Mouse (Mus musculus): Measurements from ENCODE around the gene Clec14a. TPM values are rescaled to one million over a fixed set of nuclear protein-coding genes. Genes with fewer than 3 reads are reported as not detected.
"Not testable (repeated sequence)": the region's sequence is repeated elsewhere in the genome, so short reads cannot be mapped to it uniquely, and the experiment has no call there.

Clec14a gene
- polyA plus RNA-seq (2015; fragmentation: Nextera tagmentation; extraction: Ambion mirVana): 5.5 and 5.8 TPM in 2 replicates

DNA sequence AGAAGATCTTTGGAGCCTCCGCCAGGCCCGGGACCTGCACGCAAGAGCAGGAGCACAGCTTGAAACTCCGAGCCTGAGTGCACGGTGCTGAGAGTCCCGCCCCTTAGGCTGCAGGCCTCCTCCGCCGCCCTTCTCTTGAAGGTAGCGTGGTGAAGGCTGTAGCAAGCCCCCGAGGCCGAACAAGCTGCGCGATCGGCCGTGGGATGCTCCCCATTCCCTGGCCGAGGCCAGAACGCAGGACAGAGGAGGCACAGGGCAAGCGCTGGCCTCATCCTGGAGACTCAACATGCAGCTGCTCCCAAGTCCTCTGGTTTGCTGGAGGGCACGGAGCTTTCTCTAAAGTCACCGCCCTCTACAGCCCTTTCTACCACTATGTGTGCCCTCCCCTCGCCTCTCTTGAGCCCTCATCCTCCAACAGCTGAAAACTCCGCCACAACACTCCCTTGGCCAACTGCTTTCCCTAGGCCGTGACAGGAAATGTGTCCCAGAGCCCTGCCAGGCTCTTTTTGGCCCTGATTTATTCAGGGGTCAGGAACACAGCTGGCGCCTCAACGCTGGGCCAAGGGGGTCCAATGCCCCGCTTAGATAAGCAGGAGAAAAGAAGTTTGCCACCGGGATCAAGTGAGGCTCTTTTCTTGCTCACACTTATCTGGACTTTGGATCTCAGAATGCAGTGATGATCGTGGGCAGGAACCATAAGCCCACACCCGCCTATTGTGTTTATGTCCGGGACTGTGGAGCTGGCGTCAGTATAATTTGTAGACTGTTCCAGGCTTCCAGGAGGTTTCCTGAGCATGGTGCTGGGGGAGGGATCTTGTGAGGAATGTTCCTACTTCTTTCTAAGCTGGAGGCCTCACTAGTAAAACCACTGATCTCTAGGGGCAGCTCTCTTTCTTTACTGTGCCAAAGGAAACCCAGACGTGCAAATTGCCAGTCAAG is at the start of gene Clec14a:
Clec14a (minus strand) TSS at position 728 of the 939 bp plus-strand sequence.
- Histone ChIP-seq H3K27ac (ENCODE audit: low read length) (no peak within 1 kb of the TSS), H3K4me2 (ENCODE audit: low read length) (peak within 1 kb of the TSS; percentile 66), H3K9ac (ENCODE audit: low read depth, low read length) (peak within 1 kb of the TSS; percentile 55; the same call in 1 of the 2 replicates), H3K4me3 (ENCODE audit: low read depth, low read length) (peak within 1 kb of the TSS; percentile 38), H3K36me3 (ENCODE audit: control insufficient read depth, insufficient read depth, low read length) (no peaks in the 10 kb centered on the region), H3K9me3 (replicated peaks; ENCODE audit: control insufficient read depth, low read length, poor library complexity, severe bottlenecking) (no peaks in the 10 kb centered on the region), H3K4me1 (ENCODE audit: control insufficient read depth, insufficient read depth, low read length) (no peaks in the 10 kb centered on the region), H3K27me3 (ENCODE audit: control insufficient read depth, insufficient read depth, low read depth, low read length) (no peaks in the 10 kb centered on the region)
- peak; percentile 88 for ATAC-seq
- WGBS: 8% methylated on average over 32 of the region's 32 CpGs

DNA sequence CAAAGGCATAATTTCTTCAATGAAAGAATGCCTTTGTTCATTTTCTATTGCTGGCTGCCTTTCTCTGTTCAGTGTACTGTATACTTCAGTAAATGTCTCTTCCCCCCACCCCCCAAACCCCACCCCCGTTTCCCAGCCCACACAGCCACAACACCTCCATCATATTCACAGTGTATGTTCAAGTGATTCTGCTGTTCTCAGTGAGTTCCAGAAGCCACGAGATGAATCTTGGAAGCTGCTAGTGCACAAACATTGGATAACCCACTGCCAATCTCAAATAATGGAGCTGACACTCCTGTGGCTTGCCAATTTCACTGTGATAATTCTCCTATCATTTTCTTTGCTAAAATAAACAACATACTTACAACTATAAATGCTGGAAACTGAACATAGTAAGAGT is 38.7 kb upstream of the Clec14a start:
- Histone ChIP-seq H3K27me3 (ENCODE audit: control insufficient read depth, insufficient read depth, low read depth, low read length) (no peaks in the 10 kb centered on the region), H3K27ac (ENCODE audit: low read length) (no peak overlapping the region), H3K36me3 (ENCODE audit: control insufficient read depth, insufficient read depth, low read length) (no peaks in the 10 kb centered on the region), H3K9ac (ENCODE audit: low read depth, low read length) (no peak overlapping the region), H3K4me1 (ENCODE audit: control insufficient read depth, insufficient read depth, low read length) (no peaks in the 10 kb centered on the region), H3K4me2 (ENCODE audit: low read length) (no peak overlapping the region), H3K4me3 (ENCODE audit: low read depth, low read length) (no peak overlapping the region), H3K9me3 (replicated peaks; ENCODE audit: control insufficient read depth, low read length, poor library complexity, severe bottlenecking) (no peaks in the 10 kb centered on the region)
- WGBS: 76% methylated on average over 2 of the region's 2 CpGs
- ATAC-seq: no peak

- H3K4me3 ChIP-seq (ENCODE audit: low read depth, low read length); H3K27me3 ChIP-seq (ENCODE audit: control insufficient read depth, insufficient read depth, low read depth, low read length); H3K4me1 ChIP-seq (ENCODE audit: control insufficient read depth, insufficient read depth, low read length); H3K4me2 ChIP-seq (ENCODE audit: low read length); ATAC-seq; H3K27ac ChIP-seq (ENCODE audit: low read length); H3K36me3 ChIP-seq (ENCODE audit: control insufficient read depth, insufficient read depth, low read length); H3K9me3 ChIP-seq (replicated peaks; ENCODE audit: control insufficient read depth, low read length, poor library complexity, severe bottlenecking); H3K9ac ChIP-seq (ENCODE audit: low read depth, low read length): not testable (repeated sequence)
- 88% methylated on average over 8 of the region's 8 CpGs for WGBS
Measured at GRCm38 (mm10) chr12:58306402-58306801, 37.3 kb upstream of the Clec14a start.

GRCm38 (mm10) chr12:58305567-58305966 is 36.5 kb upstream of the Clec14a start:
- Histone ChIP-seq H3K27me3 (ENCODE audit: control insufficient read depth, insufficient read depth, low read depth, low read length) (no peaks in the 10 kb centered on the region), H3K4me3 (ENCODE audit: low read depth, low read length) (no peak overlapping the region), H3K9me3 (replicated peaks; ENCODE audit: control insufficient read depth, low read length, poor library complexity, severe bottlenecking) (no peaks in the 10 kb centered on the region), H3K9ac (ENCODE audit: low read depth, low read length) (no peak overlapping the region), H3K4me2 (ENCODE audit: low read length) (no peak overlapping the region), H3K4me1 (ENCODE audit: control insufficient read depth, insufficient read depth, low read length) (no peaks in the 10 kb centered on the region), H3K36me3 (ENCODE audit: control insufficient read depth, insufficient read depth, low read length) (no peaks in the 10 kb centered on the region), H3K27ac (ENCODE audit: low read length) (no peak overlapping the region)
- WGBS: 81% methylated on average over 2 of the region's 2 CpGs
- ATAC-seq: no peak

- 80% methylated on average over 6 of the region's 6 CpGs for WGBS
Measured at GRCm38 (mm10) chr12:58296980-58297379, 27.9 kb upstream of the Clec14a start.

DNA sequence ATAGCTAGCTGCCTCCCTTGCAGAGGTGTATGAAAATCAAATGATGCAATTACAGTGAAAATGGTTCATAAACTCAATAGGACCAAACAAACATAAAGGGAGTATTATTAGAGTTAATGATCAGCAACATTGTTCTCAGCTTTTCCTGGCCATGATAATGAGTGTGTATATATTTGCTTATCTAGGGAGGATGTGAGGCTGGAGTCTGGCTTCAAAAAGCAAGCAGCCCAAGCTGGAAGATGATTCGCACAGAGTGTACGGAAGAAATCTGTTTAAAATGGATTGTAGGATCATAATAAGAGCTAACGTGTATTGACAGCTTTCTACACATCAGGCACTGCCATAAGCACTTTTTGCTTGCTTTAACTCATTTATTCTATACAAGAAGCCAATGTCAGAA is 16.8 kb upstream of the Clec14a start:
- no peak overlapping the region for H3K4me2 ChIP-seq (ENCODE audit: low read length)
- H3K27ac ChIP-seq (ENCODE audit: low read length): no peak overlapping the region
- no peaks in the 10 kb centered on the region for H3K9me3 ChIP-seq (replicated peaks; ENCODE audit: control insufficient read depth, low read length, poor library complexity, severe bottlenecking)

More at GRCm38 (mm10) chr12:58296980-58297379, 27.9 kb upstream of the Clec14a start:
- H3K27ac ChIP-seq (ENCODE audit: low read length): no peak overlapping the region
- no peak overlapping the region for H3K4me3 ChIP-seq (ENCODE audit: low read depth, low read length)
- ATAC-seq: no peak
- H3K9me3 ChIP-seq (replicated peaks; ENCODE audit: control insufficient read depth, low read length, poor library complexity, severe bottlenecking): no peaks in the 10 kb centered on the region
- no peak overlapping the region for H3K4me2 ChIP-seq (ENCODE audit: low read length)
- no peaks in the 10 kb centered on the region for H3K36me3 ChIP-seq (ENCODE audit: control insufficient read depth, insufficient read depth, low read length)
- H3K27me3 ChIP-seq (ENCODE audit: control insufficient read depth, insufficient read depth, low read depth, low read length): no peaks in the 10 kb centered on the region
- H3K4me1 ChIP-seq (ENCODE audit: control insufficient read depth, insufficient read depth, low read length): no peaks in the 10 kb centered on the region
- H3K9ac ChIP-seq (ENCODE audit: low read depth, low read length): no peak overlapping the region

DNA sequence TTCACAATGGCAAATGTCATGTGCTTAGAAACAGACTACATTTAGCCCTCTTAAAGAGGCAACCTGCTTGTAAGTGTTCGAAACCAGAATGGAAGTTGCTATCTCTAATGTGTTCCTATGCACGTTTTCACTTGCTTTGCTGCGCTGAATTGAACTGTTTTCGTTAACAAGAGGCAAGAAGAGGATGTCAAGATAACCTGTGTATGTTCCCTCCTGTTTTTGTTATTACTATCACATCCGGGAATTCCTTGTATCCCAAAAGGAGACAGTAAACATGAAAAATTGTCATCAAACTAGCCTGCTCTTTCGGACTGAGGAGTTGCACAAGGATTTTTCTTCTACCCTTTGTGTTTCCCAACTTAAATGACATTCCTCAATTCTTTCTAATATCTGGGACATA is 1.4 kb upstream of the Clec14a start:
- no peak for ATAC-seq
- no peaks in the 10 kb centered on the region for H3K36me3 ChIP-seq (ENCODE audit: control insufficient read depth, insufficient read depth, low read length)
- H3K9ac ChIP-seq (ENCODE audit: low read depth, low read length): no peak overlapping the region
- no peaks in the 10 kb centered on the region for H3K4me1 ChIP-seq (ENCODE audit: control insufficient read depth, insufficient read depth, low read length)
- no peaks in the 10 kb centered on the region for H3K27me3 ChIP-seq (ENCODE audit: control insufficient read depth, insufficient read depth, low read depth, low read length)
- 84% methylated on average over 6 of the region's 6 CpGs for WGBS
- no peak overlapping the region for H3K27ac ChIP-seq (ENCODE audit: low read length)
- no peak overlapping the region for H3K4me2 ChIP-seq (ENCODE audit: low read length)
- no peak overlapping the region for H3K4me3 ChIP-seq (ENCODE audit: low read depth, low read length)
- H3K9me3 ChIP-seq (replicated peaks; ENCODE audit: control insufficient read depth, low read length, poor library complexity, severe bottlenecking): no peaks in the 10 kb centered on the region

More for the DNA sequence above, 16.8 kb upstream of the Clec14a start:
- Histone ChIP-seq H3K27me3 (ENCODE audit: control insufficient read depth, insufficient read depth, low read depth, low read length) (no peaks in the 10 kb centered on the region), H3K9ac (ENCODE audit: low read depth, low read length) (no peak overlapping the region), H3K36me3 (ENCODE audit: control insufficient read depth, insufficient read depth, low read length) (no peaks in the 10 kb centered on the region), H3K4me1 (ENCODE audit: control insufficient read depth, insufficient read depth, low read length) (no peaks in the 10 kb centered on the region), H3K4me3 (ENCODE audit: low read depth, low read length) (no peak overlapping the region)
- WGBS: 77% methylated on average over 3 of the region's 3 CpGs
- no peak for ATAC-seq

- no peaks in the 10 kb centered on the region for H3K4me1 ChIP-seq (ENCODE audit: control insufficient read depth, insufficient read depth, low read length)
- no peak overlapping the region for H3K27ac ChIP-seq (ENCODE audit: low read length)
- H3K36me3 ChIP-seq (ENCODE audit: control insufficient read depth, insufficient read depth, low read length): no peaks in the 10 kb centered on the region
- no peak overlapping the region for H3K4me2 ChIP-seq (ENCODE audit: low read length)
- ATAC-seq: no peak
- no peak overlapping the region for H3K9ac ChIP-seq (ENCODE audit: low read depth, low read length)
- WGBS: 86% methylated on average over 4 of the region's 4 CpGs
- H3K27me3 ChIP-seq (ENCODE audit: control insufficient read depth, insufficient read depth, low read depth, low read length): no peaks in the 10 kb centered on the region
- H3K9me3 ChIP-seq (replicated peaks; ENCODE audit: control insufficient read depth, low read length, poor library complexity, severe bottlenecking): no peaks in the 10 kb centered on the region
- H3K4me3 ChIP-seq (ENCODE audit: low read depth, low read length): no peak overlapping the region
Measured at GRCm38 (mm10) chr12:58269505-58269904, 415 bp upstream of the Clec14a start.

DNA sequence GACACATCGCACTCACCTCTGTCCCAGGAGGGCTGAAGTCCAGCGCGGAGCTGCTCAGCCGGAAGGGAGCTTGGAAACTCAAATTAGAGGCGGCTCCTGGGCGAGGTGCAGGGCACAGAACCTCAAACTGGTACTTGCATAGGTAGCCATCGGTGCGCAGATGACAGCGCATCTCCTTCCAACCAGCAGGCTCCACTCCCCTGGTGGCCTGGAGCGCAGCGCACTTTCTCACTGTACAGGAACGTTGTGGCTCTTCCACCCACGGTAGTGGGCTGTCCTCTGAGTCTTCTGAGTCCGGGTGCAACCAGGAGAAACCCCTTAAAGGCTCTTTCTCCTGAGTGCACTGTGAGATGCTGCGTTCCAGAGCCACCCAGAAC is 916 bp downstream of the Clec14a start:
- no peaks in the 10 kb centered on the region for H3K27me3 ChIP-seq (ENCODE audit: control insufficient read depth, insufficient read depth, low read depth, low read length)
- H3K4me1 ChIP-seq (ENCODE audit: control insufficient read depth, insufficient read depth, low read length): no peaks in the 10 kb centered on the region
- no peak overlapping the region for H3K27ac ChIP-seq (ENCODE audit: low read length)
- peak overlapping the region; percentile 66 for H3K4me2 ChIP-seq (ENCODE audit: low read length)
- no peaks in the 10 kb centered on the region for H3K9me3 ChIP-seq (replicated peaks; ENCODE audit: control insufficient read depth, low read length, poor library complexity, severe bottlenecking)
- WGBS: 9% methylated on average over 15 of the region's 15 CpGs
- H3K9ac ChIP-seq (ENCODE audit: low read depth, low read length): peak overlapping the region; percentile 55; the same call in 1 of the 2 replicates
- peak; percentile 80 for ATAC-seq
- H3K36me3 ChIP-seq (ENCODE audit: control insufficient read depth, insufficient read depth, low read length): no peaks in the 10 kb centered on the region
- peak overlapping the region; percentile 38 for H3K4me3 ChIP-seq (ENCODE audit: low read depth, low read length)
